Mouse (Mus musculus): ENCODE measurements around the gene Tmem100.

- TF ChIP-seq CTCF (IDR thresholded peaks at IDR 0.05; ENCODE audit: extremely low read depth, insufficient read length, insufficient replicate concordance, low read depth, low read length) (no peak), POLR2A (IDR thresholded peaks at IDR 0.05; ENCODE audit: low read depth, low read length) (no peak)
Observed at GRCm38 (mm10) chr11:90050016-90050415, 19.9 kb downstream of the Tmem100 start.
